Mouse (Mus musculus): ENCODE data around the gene Prr9. TPM values are rescaled to one million over a fixed set of nuclear protein-coding genes. Genes with fewer than 3 reads are reported as not detected.
A peak's percentile ranks its signal among the peaks of the same experiment; 100 is the strongest.

The Prr9 gene
- not detected in 2 replicates for polyA plus RNA-seq (2012; rRNA removed)

DNA sequence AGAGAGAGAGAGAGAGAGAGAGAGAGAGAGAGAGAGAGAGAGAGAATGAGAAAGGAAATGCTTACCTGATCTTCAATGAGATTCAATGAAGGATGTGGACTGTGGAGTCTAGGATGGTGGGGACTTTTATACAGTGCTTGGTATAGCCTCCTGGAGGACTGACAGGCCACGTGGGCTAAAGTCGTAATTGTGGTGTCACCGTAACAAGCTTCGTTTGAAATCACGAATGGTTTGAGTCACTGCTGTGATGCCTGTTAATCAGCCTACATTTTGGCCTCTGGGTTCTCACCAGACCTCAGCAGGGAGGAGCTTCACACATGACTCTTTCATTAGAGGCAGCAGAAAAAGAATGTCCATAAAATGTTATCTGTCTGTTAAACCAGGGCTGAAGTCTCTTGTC lies at the start of gene Prr9:
Prr9 (minus strand) TSS at position 101 of the 400 bp plus-strand sequence.
- WGBS = 66% methylated on average over 5 of the region's 5 CpGs
- DNase-seq (ENCODE audit: low read depth, low spot score) = no peak

DNA sequence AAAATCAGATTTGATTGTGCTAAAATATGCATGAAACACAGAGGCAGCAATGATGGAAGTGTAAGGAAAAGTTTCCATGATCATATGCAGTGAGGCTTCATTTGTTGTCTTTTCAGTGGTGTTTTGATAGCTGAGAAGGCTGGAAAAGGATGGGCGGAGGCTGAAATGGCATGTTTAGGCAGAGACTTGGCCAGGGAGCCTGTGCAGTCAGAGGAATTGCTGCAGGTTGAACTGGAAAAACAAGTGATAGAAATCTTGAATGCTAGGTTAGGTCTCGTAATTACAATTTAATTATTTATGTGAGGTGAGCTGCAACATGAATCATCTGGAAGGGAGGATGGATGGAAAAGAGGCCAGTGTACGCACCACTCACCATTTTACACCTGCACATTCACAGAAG lies 46.1 kb upstream of the Prr9 start:
- DNase-seq (ENCODE audit: low read depth, low spot score) = no peak
- WGBS = 61% methylated on average over 3 of the region's 3 CpGs

DNA sequence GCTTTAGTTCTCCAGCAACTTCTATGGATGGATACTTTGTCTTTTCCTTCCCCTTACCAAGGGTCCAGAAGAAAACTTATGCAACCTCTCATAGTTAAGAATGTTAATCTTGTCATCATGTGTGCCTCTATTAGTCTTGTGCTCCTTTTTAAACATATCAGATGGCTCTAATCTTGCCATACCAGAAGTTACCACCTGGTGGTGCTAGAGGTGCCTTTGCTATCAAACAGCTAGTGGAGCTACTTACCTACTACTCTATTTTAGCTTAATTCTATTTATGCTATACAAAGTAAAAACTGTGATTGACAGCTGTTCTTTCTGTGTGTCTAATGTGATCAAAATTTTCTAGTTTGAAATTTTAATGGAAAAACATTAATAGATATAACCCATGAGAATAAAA lies 29.6 kb upstream of the Prr9 start:
- DNase-seq (ENCODE audit: low read depth, low spot score) = peak; percentile 61

DNA sequence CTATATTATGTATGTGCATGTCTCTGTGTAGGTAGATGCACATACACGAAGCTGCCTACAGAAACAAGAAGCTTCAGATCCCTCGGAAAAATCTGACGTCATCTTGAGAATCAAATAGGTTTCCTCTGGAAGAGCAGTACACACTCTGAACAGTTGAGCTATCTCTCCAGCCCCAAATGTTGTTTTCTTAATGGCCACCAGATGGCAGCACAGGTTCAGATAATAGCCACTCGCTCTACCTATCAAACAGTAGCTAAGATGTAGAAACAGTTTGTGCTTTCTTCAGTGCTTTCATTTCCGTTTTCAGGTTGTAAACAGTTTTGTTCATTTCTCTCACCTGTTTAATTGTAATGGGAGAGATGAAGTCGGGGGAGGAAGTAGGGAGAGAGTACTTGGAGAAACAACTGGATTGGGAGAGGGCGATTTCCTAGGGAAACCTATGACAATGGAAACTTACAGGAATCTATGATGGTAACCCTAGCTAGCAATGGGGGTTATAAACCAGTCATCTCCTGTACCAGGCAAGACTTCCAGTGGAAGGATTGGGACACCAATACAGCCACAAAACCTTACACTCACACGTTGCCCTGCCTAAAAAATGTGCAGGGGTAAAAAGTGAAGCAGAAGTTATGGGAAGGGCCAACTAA lies 27.0 kb upstream of the Prr9 start:
- peak; percentile 56 for DNase-seq (ENCODE audit: low read depth, low spot score)
- WGBS = 20% methylated on average over 8 of the region's 8 CpGs

DNA sequence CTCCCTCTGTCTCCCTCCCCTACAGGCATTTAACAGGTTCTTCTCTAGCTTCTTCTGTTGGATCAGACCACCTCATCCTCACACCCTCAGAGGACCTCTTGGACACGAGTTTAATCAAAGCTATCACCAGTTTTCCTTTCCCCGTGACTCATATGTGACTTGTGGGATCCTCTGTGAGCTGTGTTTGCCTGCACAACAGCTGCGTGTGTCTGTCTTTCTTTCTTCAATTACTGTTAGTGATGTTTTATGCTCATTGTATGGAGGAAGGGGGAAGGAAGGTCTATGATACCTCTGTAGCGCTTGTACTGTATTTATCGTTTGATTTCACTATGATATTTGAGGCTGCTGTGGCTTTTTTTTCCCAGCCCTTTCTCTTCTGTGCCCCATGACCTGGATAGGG lies 24.2 kb upstream of the Prr9 start:
- WGBS = 67% methylated on average over 5 of the region's 5 CpGs
- no peak for DNase-seq (ENCODE audit: low read depth, low spot score)

DNA sequence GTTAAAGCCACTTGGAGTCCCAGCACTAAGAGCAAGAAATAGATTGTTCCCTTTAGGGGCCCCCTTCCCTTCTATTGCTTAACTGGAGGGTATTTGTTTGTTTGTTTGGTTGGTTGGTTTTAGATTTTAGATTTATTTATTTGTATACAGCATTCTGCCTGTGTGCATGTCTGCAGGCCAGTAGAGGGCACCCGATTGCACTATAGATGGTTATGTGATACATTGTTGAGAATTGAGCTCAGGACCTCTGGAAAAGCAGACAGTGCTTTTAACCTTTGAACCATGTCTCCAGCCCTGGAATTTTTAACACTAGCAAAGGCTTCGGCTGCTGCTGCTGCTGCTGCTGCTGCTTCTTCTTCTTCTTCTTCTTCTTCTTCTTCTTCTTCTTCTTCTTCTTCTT lies 23.7 kb upstream of the Prr9 start:
- DNase-seq (ENCODE audit: low read depth, low spot score) = no peak
- 9% methylated on average over 2 of the region's 2 CpGs for WGBS

DNA sequence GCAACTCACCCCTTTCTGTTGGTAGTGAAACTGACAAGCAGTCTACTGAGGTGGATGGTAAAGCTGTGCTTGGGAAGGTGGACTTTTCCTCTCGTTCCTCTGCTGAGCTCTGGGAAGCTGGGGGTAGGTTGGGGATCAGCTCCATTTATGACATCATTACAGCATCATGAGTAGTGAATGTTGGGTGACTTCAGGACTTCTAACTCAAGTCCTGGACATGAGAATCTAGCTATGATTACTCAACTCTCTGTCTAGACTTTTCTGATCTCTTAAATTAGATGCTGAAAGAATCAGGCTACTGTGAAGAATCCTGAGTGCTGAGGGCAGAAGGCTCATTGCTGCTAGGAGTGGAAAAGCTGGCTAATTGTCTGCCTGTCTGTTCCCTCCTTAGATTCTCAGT lies 18.9 kb upstream of the Prr9 start, which contains the start of gene Lelp1:
Lelp1 (minus strand) TSS at position 101 of the 400 bp plus-strand sequence.
- DNase-seq (ENCODE audit: low read depth, low spot score) = no peak
- WGBS = 45% methylated on average over 1 of the region's 1 CpGs

DNA sequence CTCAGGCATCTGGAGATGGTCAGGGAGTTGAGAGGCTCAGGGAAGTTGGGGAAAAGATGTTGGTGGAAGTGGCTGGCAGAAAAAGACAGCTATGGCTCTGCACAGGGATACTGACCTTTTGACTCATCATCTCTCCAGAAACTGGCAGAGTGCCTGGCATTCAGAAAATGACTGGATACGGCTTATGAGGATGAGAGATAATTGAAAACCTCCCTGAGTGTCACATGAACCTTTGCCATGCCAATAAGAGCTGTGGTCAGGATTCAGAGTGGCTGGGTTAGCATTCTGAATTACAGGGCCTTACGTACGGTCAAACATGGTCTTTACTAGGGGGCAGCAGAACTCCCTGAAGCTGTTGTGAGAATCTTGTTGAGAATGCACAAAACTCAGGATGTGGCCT lies 2.8 kb downstream of the Prr9 start:
- DNase-seq (ENCODE audit: low read depth, low spot score) = no peak
- WGBS = 71% methylated on average over 3 of the region's 3 CpGs

DNA sequence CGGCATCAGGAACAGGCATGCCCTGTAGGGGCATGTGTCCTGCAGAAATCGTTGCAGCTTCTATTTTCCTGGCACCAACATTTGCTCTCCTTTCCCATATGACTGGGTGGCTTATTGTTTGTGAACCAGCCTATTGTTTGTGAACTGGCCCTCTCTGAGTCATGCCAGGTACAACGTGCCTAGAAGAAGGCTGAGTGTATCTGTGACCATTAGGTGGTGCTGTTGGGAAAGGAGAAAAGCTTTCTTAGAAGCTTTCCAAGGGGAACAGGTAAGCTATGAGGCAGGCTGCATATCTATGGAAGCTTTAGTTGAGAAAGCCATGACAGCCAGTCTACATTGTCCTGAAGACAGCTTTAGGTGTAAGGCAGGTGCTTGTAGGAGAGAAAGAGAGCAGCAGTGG lies 5.8 kb downstream of the Prr9 start:
- DNase-seq (ENCODE audit: low read depth, low spot score) = peak; percentile 27
- 28% methylated on average over 3 of the region's 3 CpGs for WGBS

DNA sequence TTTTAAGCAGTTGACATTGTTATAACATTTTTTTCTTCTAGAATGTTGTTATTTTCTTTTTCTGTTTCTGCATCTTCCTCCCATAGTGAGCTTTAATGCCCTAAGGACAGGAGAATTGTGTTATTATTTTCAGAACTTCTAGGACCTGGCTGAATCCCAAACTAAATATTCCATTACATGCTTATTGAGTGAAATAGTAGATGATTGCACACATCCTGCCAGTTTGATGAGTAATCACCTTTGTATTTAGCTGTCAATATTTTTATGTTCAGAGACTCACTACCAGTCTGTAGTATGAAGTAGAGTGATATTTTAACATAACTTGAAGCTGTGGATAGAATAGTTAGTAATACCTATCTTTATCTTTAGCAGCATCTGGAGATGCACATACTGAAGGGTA lies 12.2 kb downstream of the Prr9 start:
- no peak for DNase-seq (ENCODE audit: low read depth, low spot score)

DNA sequence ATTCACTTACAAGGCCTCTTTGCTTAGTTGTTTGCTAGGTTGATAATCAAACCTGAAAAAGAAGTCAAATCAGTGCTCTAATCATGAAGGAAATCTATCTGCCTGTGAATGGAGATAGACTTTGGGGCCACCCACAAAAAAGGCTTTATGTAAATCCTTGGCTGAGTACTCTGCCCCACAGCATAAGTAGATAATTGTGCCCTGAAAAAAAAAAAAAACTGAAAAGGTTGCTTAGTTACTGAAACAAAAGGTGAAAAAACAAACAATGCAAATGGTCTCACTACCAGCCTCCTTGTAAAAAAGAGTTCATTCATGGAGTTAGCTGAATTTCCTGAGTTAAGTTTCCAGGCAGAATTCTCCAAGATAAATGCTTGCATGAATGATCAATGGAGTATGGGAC lies 13.0 kb downstream of the Prr9 start:
- no peak for DNase-seq (ENCODE audit: low read depth, low spot score)

DNA sequence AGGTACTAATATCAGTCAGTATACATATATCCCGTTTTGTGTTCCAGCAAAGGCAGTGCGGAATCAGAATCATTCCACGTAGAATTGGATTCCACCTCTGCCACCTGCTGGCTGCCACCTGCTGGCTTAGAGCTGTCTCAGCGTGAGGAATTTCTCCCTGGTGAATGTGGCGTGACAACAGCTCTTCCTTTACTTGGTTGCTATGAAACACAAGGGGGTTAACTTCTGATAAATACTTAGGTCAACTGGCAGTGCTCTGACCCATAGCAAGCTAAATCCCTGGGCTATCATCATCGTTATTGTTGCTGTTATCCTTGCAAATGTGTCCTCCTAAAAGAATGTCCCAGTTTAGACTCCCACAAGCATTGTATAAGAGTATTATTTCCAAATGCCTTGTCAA lies 17.2 kb downstream of the Prr9 start:
- no peak for DNase-seq (ENCODE audit: low read depth, low spot score)
- 5% methylated on average over 6 of the region's 6 CpGs for WGBS

DNA sequence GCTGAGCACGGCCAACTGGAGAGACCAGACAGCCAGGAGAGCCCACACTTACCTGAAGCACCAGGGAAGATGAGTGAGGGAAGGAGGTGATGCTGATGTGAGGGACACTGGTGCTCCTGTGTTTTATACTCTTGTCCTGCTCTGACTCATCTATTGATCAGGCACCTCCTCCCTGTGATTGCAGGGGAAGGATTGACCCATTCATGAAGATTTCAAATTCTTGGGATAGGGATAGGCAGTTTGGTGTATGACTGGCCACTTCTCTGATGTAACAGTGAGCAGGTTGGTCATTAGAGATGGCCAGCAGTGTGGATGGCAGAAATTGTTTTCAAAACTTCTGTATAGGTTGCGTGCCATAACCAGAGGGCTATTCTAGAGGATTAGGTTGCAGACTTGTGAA lies 40.7 kb downstream of the Prr9 start, which contains the start of gene Lor:
Lor (minus strand) TSS at position 101 of the 400 bp plus-strand sequence.
- DNase-seq (ENCODE audit: low read depth, low spot score) = no peak
- WGBS = 88% methylated on average over 2 of the region's 2 CpGs

DNA sequence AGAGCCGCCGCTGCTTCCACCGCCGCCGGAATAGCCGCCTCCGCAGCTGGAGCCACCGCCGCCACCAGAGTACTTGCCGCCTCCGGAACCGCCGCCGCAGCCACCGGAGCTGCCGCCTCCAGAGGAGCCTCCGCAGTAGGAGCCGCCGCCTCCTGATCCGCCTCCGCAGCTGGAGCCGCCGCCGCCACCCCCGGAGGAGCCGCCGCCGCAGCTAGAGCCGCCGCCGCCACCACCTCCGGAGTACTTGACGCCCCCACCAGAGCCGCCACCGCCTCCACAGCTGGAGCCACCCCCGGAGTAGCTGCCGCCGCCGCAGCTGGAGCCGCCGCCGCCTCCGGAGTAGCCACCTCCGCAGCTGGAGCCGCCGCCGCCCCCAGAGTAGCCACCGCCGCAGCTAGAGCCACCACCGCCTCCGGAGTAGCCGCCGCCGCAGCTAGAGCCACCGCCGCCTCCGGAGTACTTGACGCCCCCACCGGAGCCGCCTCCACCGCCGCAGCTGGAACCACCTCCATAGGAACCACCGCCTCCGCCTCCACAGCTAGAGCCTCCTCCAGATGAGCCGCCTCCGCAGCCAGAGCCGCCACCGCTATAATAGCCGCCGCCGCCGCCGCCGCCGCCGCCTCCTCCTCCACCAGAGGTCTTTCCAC lies 42.3 kb downstream of the Prr9 start:
- no peak for DNase-seq (ENCODE audit: low read depth, low spot score)
- WGBS = under 1% methylated on average over 72 of the region's 76 CpGs

DNA sequence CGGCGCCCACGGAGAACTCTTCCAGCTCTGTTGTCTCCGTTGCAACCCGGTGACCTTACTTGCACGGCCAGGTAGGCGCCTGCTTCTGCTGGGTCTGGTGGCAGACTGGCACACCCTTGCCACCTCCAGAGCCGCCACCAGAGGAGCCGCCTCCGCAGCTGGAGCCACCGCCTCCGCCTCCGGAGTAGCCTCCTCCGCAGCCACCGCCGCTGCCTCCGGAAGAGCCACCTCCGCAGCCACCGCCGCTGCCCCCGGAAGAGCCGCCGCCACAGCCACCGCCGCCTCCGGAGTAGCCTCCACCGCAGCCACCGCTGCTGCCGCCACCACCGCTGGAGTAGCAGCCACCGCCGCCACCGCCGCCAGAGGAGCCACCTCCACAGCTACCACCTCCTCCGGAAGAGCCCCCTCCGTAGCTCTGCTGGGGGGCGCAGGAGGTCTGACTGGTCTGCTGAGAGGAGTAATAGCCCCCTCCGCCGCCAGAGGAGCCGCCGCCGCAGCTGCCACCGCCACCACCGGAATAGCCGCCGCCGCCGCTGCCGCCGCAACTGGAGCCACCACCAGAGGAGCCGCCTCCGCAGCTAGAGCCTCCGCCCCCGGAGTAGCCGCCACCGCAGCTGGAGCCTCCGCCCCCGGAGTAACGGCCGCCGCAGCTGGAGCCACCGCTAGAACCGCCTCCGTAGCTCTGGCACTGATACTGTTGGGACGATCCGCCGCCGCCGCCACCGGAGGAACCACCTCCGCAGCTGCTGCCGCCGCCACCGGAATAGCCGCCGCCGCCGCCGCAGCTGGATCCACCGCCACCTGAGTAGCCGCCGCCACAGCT lies 43.1 kb downstream of the Prr9 start:
- under 1% methylated on average over 76 of the region's 82 CpGs for WGBS
- no peak for DNase-seq (ENCODE audit: low read depth, low spot score)

Other genes with a start within 250 kb of the Prr9 start
- gene Pglyrp3, start 109.4 kb downstream of the Prr9 start, polyA plus RNA-seq (2012; rRNA removed) = not detected in 2 replicates
- 0.09 TPM in 1 of 2 replicates, not detected in the other for gene Lor, start 40.8 kb downstream of the Prr9 start, polyA plus RNA-seq (2012; rRNA removed)
- not detected in 2 replicates for gene Lelp1, start 18.8 kb upstream of the Prr9 start, polyA plus RNA-seq (2012; rRNA removed)
- gene Sprr2a1, start 91.9 kb upstream of the Prr9 start, polyA plus RNA-seq (2012; rRNA removed) = 53.2 and 93.1 TPM in 2 replicates
- gene Sprr2a2, start 92.0 kb upstream of the Prr9 start, polyA plus RNA-seq (2012; rRNA removed) = 24,207 and 25,946 TPM in 2 replicates
- 210 and 226 TPM in 2 replicates for gene Sprr2a3, start 161.5 kb upstream of the Prr9 start, polyA plus RNA-seq (2012; rRNA removed)
- not detected in 2 replicates for gene Sprr2b, start 192.7 kb upstream of the Prr9 start, polyA plus RNA-seq (2012; rRNA removed)
- gene Sprr2d, start 215.2 kb upstream of the Prr9 start, polyA plus RNA-seq (2012; rRNA removed) = not detected in 2 replicates
- gene Sprr2e, start 228.2 kb upstream of the Prr9 start, polyA plus RNA-seq (2012; rRNA removed) = not detected in 2 replicates
- gene Sprr2f, start 241.2 kb upstream of the Prr9 start, polyA plus RNA-seq (2012; rRNA removed) = not detected in 2 replicates

All from large intestine, adult 2 months (tissue).